Mouse (Mus musculus) liver, embryonic 13.5 days (tissue): ENCODE data around the gene Olfr548-ps1. TPM values are rescaled to one million over a fixed set of nuclear protein-coding genes. Genes with fewer than 3 reads are reported as not detected.

ENCODE experiments used
- ATAC-seq: fragments of 200-750 bp; cut with Nextera tagmentation; 2 replicates; pipeline ENCODE4 v1.8.0; 2017; ENCODE audit warnings: low read depth, mild to moderate bottlenecking, moderate number of reproducible peaks, moderate library complexity
- DNase-seq: peaks from one replicate; pipeline ENCODE4 v3.0.0; 2022
- H3K27ac ChIP-seq: fragments of 300-500 bp; sonication (generic); 2 replicates; pipeline ENCODE4 v1.5.1; 2015; ENCODE audit warnings: moderate library complexity, mild to moderate bottlenecking, inconsistent platforms
- H3K27me3 ChIP-seq: fragments of 300-500 bp; sonication (generic); 2 replicates; pipeline ENCODE4 v1.6.1; 2015; ENCODE audit warnings: mild to moderate bottlenecking, inconsistent platforms
- H3K36me3 ChIP-seq: fragments of 300-500 bp; sonication (generic); 2 replicates; pipeline ENCODE4 v1.6.1; 2015; ENCODE audit warnings: mild to moderate bottlenecking, inconsistent platforms
- H3K4me1 ChIP-seq: fragments of 300-500 bp; sonication (generic); replicated peaks from 2 replicates; pipeline ENCODE4 v1.6.1; 2015; ENCODE audit warnings: inconsistent platforms
- H3K4me2 ChIP-seq: fragments of 300-500 bp; sonication (generic); 2 replicates; pipeline ENCODE4 v1.6.1; 2015; ENCODE audit warnings: inconsistent platforms, mild to moderate bottlenecking, moderate library complexity
- H3K4me3 ChIP-seq: fragments of 300-500 bp; sonication (generic); replicated peaks from 2 replicates; pipeline ENCODE4 v1.5.1; 2015; ENCODE audit warnings: mild to moderate bottlenecking, inconsistent platforms
- H3K9ac ChIP-seq: fragments of 300-500 bp; sonication (generic); 2 replicates; pipeline ENCODE4 v1.6.1; 2015; ENCODE audit warnings: mild to moderate bottlenecking, inconsistent platforms
- H3K9me3 ChIP-seq: fragments of 300-500 bp; sonication (generic); replicated peaks from 2 replicates; pipeline ENCODE4 v1.6.1; 2016; ENCODE audit warnings: inconsistent platforms
- WGBS: fragments of 180-500 bp; shearing (Covaris S2); methylation state at CpG from one replicate; pipeline ENCODE4 v1.1.7; 2015; ENCODE audit not compliant: insufficient replicate concordance; 5-methylcytosine and 5-hydroxymethylcytosine counted together
- polyA plus RNA-seq: library from polyadenylated mRNA; unstranded; fragments of >200 nt; fragmentation: Nextera tagmentation; extraction: Ambion mirVana; gene quantifications from 2 replicates; pipeline ENCODE4 v1.2.1, GENCODE M21; 2015

Olfr548-ps1 gene
- polyA plus RNA-seq, 1 experiment from 2014 or later: not detected

DNA sequence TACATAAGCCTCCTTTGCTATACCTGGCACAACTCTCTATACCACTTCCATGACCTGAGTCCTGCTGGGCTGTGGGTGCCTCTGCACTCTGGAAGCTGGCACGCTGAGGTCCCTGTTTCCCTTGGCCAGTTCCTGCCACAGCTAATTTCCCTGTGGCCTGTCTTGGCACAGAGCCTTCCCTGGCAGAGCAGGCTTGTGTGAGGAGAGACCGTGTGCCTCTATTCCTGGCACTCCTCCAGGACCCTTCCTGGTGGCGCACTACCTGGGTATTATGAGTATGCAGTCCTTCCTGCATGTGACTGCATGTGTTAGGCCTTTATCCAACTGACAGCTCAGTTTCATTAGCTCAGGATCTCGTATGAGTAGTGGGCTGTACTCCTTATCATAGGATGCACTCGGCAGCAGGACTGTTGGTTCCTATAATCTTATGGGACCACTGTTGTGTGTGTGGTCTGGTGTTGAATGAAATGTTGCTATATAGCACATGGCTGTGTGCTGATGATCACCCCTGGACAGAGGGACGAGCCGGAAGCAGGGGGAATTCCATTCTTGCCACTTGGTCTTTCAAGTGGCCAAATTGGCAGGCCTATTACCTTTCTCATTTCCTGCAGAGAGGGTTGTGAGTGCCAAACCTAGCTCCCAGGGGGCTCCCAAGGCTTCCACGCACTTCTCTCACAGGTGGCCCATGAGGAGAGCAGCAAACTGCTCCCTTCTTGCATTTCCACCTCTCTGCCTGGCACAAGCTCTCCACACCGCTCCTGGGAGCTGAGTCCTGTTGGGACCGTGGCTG lies 24.2 kb upstream of the Olfr548-ps1 start:
- no peak for ATAC-seq

DNA sequence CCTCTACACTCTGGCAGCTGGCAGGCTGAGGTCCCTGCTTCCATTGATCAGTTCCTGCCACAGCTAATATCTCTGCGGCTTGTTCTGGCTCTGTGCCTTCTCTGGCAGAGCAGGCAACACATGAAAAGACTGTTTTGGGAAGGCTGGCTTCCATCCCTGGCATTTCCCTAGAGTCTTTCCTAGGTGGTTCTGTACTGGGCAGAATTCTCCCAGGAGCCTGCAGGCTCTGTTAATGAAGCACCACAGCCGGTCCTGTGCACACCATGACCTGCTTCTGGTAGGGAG lies 23.7 kb upstream of the Olfr548-ps1 start:
- Histone ChIP-seq H3K36me3 (no peaks in the 10 kb centered on the region), H3K27me3 (peaks cover 11% of the 10 kb centered on the region), H3K4me2 (no peak overlapping the region), H3K4me1 (peaks cover 18% of the 10 kb centered on the region), H3K4me3 (no peak overlapping the region), H3K9me3 (no peaks in the 10 kb centered on the region), H3K9ac (no peak overlapping the region), H3K27ac (no peak overlapping the region)
- WGBS: 59% methylated on average over 2 of the region's 2 CpGs
- DNase-seq (no peak), ATAC-seq (no peak)

More for the DNA sequence above, 24.2 kb upstream of the Olfr548-ps1 start:
- Histone ChIP-seq H3K27me3 (peaks cover 13% of the 10 kb centered on the region), H3K4me2 (no peak overlapping the region), H3K4me1 (peaks cover 18% of the 10 kb centered on the region), H3K4me3 (no peak overlapping the region), H3K27ac (no peak overlapping the region), H3K9ac (no peak overlapping the region), H3K36me3 (no peaks in the 10 kb centered on the region), H3K9me3 (no peaks in the 10 kb centered on the region)
- 49% methylated on average over 10 of the region's 10 CpGs for WGBS
- no peak for DNase-seq

DNA sequence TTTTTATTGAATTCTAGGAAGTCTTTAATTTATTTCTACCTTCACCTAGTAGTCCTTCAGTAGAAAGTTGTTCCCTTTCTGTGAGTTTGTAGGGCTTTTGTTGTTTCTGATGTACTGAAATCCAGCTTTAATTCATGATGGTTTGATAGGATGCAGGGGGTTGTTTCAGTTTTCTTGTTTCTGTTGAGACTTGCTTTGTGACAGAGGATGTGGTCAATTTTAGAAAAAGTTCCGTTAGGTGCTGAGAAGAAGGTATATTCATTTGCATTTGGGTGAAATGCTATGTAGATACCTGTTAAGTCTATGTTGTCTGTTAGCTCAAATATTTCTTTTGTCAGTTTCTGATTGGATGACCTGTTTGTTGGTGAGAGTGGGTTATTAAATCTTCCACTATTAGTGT lies 11.6 kb upstream of the Olfr548-ps1 start:
- no peak for ATAC-seq
- Histone ChIP-seq H3K36me3 (no peaks in the 10 kb centered on the region), H3K4me3 (no peak overlapping the region), H3K27ac (no peak overlapping the region), H3K4me2 (no peak overlapping the region), H3K27me3 (no peaks in the 10 kb centered on the region), H3K9me3 (no peaks in the 10 kb centered on the region), H3K4me1 (no peaks in the 10 kb centered on the region), H3K9ac (no peak overlapping the region)
- no peak for DNase-seq
- WGBS: 43% methylated on average over 1 of the region's 1 CpGs

DNA sequence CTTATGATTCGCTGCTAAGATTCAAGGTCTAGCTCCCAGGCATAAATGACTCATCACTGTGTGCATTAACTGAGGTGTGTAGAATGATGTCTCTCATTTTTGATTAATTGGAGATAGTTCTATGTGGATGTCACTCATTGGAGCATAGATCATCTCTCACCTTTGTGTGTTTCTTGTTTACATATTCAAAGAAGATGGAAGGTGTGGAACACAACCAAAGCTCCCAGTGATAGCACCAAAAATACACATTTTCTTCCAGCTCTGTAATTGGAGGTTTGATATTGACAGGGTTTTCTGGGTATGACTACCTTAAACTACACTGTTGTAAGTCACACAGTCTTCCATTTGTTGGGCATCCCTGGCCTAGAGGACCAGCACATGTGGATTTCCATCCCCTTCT lies 6.2 kb upstream of the Olfr548-ps1 start, which contains the start of gene Olfr547:
Olfr547 (plus strand) TSS at position 301 of the 400 bp plus-strand sequence.
- ATAC-seq (no peak), DNase-seq (no peak)
- WGBS: 61% methylated on average over 1 of the region's 1 CpGs
- Histone ChIP-seq H3K27me3 (no peaks in the 10 kb centered on the region), H3K27ac (no peak within 1 kb of the TSS), H3K4me1 (no peaks in the 10 kb centered on the region), H3K4me2 (no peak within 1 kb of the TSS), H3K9me3 (no peaks in the 10 kb centered on the region), H3K36me3 (no peaks in the 10 kb centered on the region), H3K9ac (no peak within 1 kb of the TSS), H3K4me3 (no peak within 1 kb of the TSS)

DNA sequence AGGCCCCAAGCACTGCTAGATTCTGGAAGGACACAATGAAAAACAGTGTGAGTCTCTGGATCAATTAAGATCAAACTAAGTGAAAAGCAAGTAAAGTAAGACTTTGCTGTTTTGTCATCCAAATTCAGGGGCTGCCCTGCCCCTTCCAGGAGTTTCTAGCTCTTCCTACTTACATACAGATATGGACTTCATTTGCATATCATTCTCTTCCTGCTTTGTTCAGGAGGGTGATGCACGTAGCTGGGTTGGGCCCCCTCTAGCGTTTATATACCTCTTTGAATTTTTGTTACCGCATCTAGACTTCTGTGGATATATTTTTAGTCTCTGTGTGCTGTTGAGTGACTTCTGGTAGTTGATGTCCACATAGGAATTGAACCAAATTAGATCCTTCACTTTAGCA lies 555 bp downstream of the Olfr548-ps1 start:
- ATAC-seq: no peak
- Histone ChIP-seq H3K27ac (no peak overlapping the region), H3K4me3 (no peak overlapping the region), H3K4me1 (no peaks in the 10 kb centered on the region), H3K4me2 (no peak overlapping the region), H3K9ac (no peak overlapping the region), H3K36me3 (no peaks in the 10 kb centered on the region), H3K9me3 (no peaks in the 10 kb centered on the region), H3K27me3 (no peaks in the 10 kb centered on the region)
- WGBS: 29% methylated on average over 3 of the region's 3 CpGs
- no peak for DNase-seq

DNA sequence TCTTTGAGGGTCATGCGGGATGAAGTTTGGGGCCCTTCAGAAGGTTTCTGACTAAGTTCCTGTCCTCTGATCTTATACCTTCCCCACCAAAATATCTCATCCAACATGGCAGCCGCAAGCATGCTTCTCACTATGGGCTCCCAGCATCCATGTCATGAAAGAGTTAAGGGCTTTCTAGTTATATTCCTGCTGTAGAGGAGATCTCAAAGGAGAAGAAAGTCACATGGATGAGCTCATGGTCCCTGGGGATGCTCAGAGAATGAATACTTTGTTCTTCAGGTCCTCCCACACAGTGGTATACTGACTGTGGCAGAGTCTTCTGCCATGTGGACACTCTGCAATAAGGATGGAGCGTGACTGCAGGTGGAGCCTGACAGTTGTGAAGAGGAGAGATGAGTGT lies 8.9 kb downstream of the Olfr548-ps1 start, which contains the start of gene Olfr549:
Olfr549 (plus strand) TSS at position 301 of the 400 bp plus-strand sequence.
- DNase-seq: no peak
- 67% methylated on average over 3 of the region's 3 CpGs for WGBS
- no peaks in the 10 kb centered on the region for H3K9me3 ChIP-seq
- H3K4me2 ChIP-seq: no peak within 1 kb of the TSS
- no peak within 1 kb of the TSS for H3K4me3 ChIP-seq
- H3K27me3 ChIP-seq: no peaks in the 10 kb centered on the region
- no peaks in the 10 kb centered on the region for H3K4me1 ChIP-seq
- no peak for ATAC-seq
- H3K27ac ChIP-seq: no peak within 1 kb of the TSS
- H3K9ac ChIP-seq: no peak within 1 kb of the TSS
- no peaks in the 10 kb centered on the region for H3K36me3 ChIP-seq

DNA sequence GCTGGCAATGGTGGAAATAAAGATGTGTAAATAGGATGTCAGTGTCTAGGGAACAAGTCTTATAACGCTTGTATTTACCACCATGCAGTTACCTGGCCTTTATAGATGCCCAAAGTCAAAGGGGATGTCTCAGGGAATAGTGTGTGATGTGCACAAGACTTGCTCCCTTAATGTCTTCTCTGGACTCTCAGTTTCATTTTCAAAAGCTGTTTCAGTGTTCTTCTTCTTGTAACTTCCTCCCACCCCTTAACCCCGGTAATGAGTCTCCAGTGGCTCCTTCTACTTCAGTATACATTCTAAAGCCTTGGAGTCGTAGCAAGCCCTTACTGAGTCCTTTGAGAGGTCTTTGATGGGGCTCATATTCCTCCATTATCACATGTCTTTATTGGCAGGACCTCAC lies 12.6 kb downstream of the Olfr548-ps1 start:
- Histone ChIP-seq H3K4me2 (no peak overlapping the region), H3K9me3 (no peaks in the 10 kb centered on the region), H3K4me1 (no peaks in the 10 kb centered on the region), H3K27me3 (no peaks in the 10 kb centered on the region), H3K36me3 (no peaks in the 10 kb centered on the region), H3K4me3 (no peak overlapping the region), H3K27ac (no peak overlapping the region), H3K9ac (no peak overlapping the region)
- WGBS: 51% methylated on average over 3 of the region's 3 CpGs
- ATAC-seq (no peak), DNase-seq (no peak)

DNA sequence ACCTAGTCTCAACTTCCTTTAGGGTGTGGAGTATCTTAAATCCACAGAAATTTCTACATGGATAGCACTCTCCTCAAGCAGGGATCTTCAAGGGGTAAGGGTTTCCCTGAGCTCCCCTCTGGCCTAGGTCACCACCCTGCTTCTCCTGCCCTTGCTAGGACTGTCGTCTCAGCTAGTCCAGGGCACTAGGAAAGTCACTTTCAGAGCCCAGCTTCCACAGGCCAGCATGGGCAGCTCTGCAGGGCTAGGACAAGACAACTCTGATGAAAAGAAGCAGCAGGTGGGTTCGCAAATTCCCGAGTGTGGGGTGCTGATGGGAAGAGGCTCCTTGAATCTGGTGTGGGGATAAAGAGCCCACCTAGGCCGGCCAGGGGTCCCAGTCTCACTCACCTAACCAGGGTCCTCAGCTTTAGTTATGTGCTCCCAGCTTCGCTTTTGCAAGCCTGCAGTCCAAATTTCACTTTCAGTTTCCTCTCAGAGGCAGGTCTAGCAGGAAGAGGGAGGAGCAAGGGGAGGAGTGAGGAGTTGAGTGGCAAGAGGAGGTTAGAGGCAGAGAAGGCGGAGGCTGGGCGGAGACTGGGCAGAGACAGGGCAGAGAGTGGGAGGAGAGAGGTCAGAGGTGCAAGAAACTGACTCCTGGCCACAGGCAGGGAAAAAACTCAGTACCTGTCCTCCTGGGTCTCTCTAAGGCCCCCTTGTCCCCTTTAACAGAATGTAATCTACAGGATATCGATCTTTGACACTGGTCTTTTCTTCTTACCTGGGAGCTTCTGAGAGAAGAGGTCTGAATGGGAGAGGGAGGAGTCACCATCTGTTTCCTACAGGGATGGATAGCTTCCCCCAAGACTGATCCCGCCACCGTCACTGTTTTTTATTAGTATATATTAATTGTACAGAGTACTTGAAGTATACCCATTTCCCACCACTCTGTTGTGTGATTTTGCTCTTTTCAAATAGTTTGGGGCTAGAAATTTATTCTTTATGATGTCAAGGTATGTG lies 24.6 kb downstream of the Olfr548-ps1 start, which contains the start of gene Trim21:
Trim21 (minus strand) TSS at position 488 of the 999 bp plus-strand sequence.
- peak within 1 kb of the TSS; percentile 75 for H3K4me3 ChIP-seq

DNA sequence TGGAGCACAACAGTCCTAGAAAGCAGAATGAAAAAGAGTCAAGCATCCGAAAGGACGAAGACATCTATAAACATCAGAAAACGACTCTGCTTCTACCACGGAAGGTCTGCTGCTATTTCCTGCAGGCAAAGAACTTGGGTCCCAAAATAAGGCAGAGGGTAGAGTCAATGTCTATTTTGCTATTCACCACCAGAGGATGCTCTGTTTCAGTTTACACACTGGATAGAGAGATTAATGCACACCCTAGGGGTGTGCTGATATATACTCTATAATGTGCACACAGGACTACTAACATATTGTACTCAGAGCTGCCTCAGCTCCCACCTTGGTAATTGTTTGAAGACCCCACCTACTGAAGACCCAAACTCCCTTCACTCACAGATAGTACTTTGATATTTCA lies 25.5 kb downstream of the Olfr548-ps1 start:
- no peak overlapping the region for H3K9ac ChIP-seq
- no peak overlapping the region for H3K4me2 ChIP-seq
- H3K27ac ChIP-seq: no peak overlapping the region
- no peak for ATAC-seq
- no peak for DNase-seq
- peaks cover 19% of the 10 kb centered on the region for H3K4me1 ChIP-seq
- no peaks in the 10 kb centered on the region for H3K9me3 ChIP-seq
- no peaks in the 10 kb centered on the region for H3K27me3 ChIP-seq
- H3K36me3 ChIP-seq: no peaks in the 10 kb centered on the region
- no peak overlapping the region for H3K4me3 ChIP-seq
- 71% methylated on average over 4 of the region's 4 CpGs for WGBS

More for the DNA sequence above, 24.6 kb downstream of the Olfr548-ps1 start, which contains the start of gene Trim21:
- no peaks in the 10 kb centered on the region for H3K27me3 ChIP-seq
- H3K36me3 ChIP-seq: no peaks in the 10 kb centered on the region; the same call in 1 of the 2 replicates
- H3K4me2 ChIP-seq: peak within 1 kb of the TSS; percentile 85
- H3K4me1 ChIP-seq: peaks cover 19% of the 10 kb centered on the region
- H3K27ac ChIP-seq: peak within 1 kb of the TSS; percentile 60
- peak within 1 kb of the TSS; percentile 77 for H3K9ac ChIP-seq
- ATAC-seq (peak; percentile 100), DNase-seq (peak; percentile 88)
- WGBS: 5% methylated on average over 10 of the region's 10 CpGs
- H3K9me3 ChIP-seq: no peaks in the 10 kb centered on the region

DNA sequence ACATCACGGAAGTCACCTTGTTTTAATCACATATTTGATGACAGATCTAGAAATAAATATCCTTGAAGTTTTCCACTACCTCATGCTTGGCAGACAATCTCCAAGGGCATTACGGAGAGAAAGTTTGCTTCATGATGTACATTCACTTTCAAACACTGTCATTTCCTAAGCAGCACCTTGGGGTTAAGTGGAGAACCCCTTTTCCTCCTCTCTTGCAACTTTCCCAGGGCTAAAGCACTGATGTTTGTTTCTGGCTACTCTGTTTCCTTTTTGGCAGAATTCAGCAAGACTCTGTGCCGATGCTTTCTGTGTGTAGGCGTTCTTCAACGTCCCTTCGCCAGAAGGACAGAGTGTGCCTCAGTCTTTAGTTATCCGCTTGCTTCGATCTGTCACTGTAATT lies 30.4 kb downstream of the Olfr548-ps1 start, which contains the start of gene Olfr550:
Olfr550 (plus strand) TSS at position 301 of the 400 bp plus-strand sequence.
- no peak within 1 kb of the TSS for H3K27ac ChIP-seq
- no peak within 1 kb of the TSS for H3K4me3 ChIP-seq
- H3K4me2 ChIP-seq: no peak within 1 kb of the TSS
- ATAC-seq: no peak
- no peaks in the 10 kb centered on the region; the same call in 1 of the 2 replicates for H3K4me1 ChIP-seq
- 79% methylated on average over 8 of the region's 8 CpGs for WGBS
- no peak for DNase-seq
- H3K9me3 ChIP-seq: no peaks in the 10 kb centered on the region
- H3K27me3 ChIP-seq: no peaks in the 10 kb centered on the region
- no peak within 1 kb of the TSS for H3K9ac ChIP-seq
- no peaks in the 10 kb centered on the region for H3K36me3 ChIP-seq

DNA sequence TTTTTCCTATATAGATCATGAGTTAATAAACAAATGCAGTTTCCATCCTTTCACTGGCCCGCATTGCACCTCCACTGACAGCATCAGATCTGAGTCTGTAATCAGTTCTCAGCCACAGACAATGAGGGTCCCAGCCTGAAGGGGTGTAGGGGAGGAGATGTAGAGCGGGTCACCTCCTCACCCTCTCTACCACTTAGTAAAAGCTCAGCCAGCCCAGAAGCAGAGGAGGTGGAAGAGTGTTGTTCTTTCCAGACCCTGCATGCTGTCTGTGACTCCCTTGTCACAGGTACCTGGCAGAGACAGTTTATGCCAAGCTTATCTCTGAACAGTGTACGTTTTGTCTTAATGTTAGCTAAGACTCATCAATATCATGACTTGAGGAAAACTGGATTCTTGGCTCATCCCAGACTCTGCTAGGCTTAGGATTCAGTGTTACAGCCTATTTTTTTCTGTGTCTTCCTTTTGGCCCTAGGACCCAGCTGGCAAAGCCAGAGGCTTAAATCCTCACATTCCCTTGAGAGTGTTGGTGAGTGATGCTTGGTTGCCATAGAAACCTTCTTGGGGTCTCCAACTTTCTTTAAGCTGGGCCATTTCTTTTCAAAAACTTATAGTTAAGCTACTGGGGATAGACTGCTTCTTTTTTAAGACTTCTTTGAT lies 32.6 kb downstream of the Olfr548-ps1 start:
- Histone ChIP-seq H3K9ac (no peak overlapping the region), H3K4me1 (no peaks in the 10 kb centered on the region), H3K36me3 (no peaks in the 10 kb centered on the region), H3K9me3 (no peaks in the 10 kb centered on the region), H3K27me3 (no peaks in the 10 kb centered on the region), H3K4me3 (no peak overlapping the region), H3K27ac (no peak overlapping the region), H3K4me2 (no peak overlapping the region)
- 65% methylated on average over 3 of the region's 3 CpGs for WGBS
- DNase-seq (no peak), ATAC-seq (no peak)
